Mouse (Mus musculus): ENCODE measurements around the gene Commd3. TPM values are rescaled to one million over a fixed set of nuclear protein-coding genes. Genes with fewer than 3 reads are reported as not detected.

Gene Commd3
- total and polyA plus RNA-seq, 2 experiments from 2014 or later = 137 to 191 TPM

- Histone ChIP-seq H3K4me3 (ENCODE audit: low read length) (peak overlapping the region; percentile 43), H3K36me3 (ENCODE audit: insufficient read depth, low read length) (no peaks in the 10 kb centered on the region), H3K27ac (no peak overlapping the region), H3K27me3 (ENCODE audit: insufficient read depth, low read length) (peaks cover 66% of the 10 kb centered on the region), H3K9me3 (ENCODE audit: low read length) (no peaks in the 10 kb centered on the region), H3K9ac (replicated peaks; ENCODE audit: low read length) (peak overlapping the region; percentile 40; the same call in 1 of the 2 replicates), H3K4me1 (ENCODE audit: insufficient read depth, low read length) (0 out of 2 replicates have a peak, but pooled peaks cover 6% of the 10 kb centered on the region), H3K4me2 (ENCODE audit: low read depth, low read length) (peak overlapping the region; percentile 66)
- under 1% methylated on average over 53 of the region's 58 CpGs for WGBS
- no peak for TF ChIP-seq CTCF (IDR thresholded peaks at IDR 0.05; ENCODE audit: low read depth)
- ATAC-seq (peak; percentile 53), DNase-seq (ENCODE audit: low spot score) (peak; percentile 77)
Measured at GRCm38 (mm10) chr2:18690055-18690691, 18.0 kb downstream of the Commd3 start.

- H3K4me3 ChIP-seq (ENCODE audit: low read length) = peak overlapping the region; percentile 43; the same call in 1 of the 2 replicates
- no peak overlapping the region for H3K27ac ChIP-seq
- no peak overlapping the region for H3K9ac ChIP-seq (replicated peaks; ENCODE audit: low read length)
- ATAC-seq = no peak
- H3K9me3 ChIP-seq (ENCODE audit: low read length) = no peaks in the 10 kb centered on the region
- H3K4me2 ChIP-seq (ENCODE audit: low read depth, low read length) = peak overlapping the region; percentile 66; the same call in 1 of the 2 replicates
- WGBS = 1% methylated on average over 9 of the region's 9 CpGs
- no peak for DNase-seq (ENCODE audit: low spot score)
- no peaks in the 10 kb centered on the region for H3K36me3 ChIP-seq (ENCODE audit: insufficient read depth, low read length)
- no peak for TF ChIP-seq CTCF (IDR thresholded peaks at IDR 0.05; ENCODE audit: low read depth)
- H3K4me1 ChIP-seq (ENCODE audit: insufficient read depth, low read length) = 0 out of 2 replicates have a peak, but pooled peaks cover 6% of the 10 kb centered on the region
- peaks cover 72% of the 10 kb centered on the region for H3K27me3 ChIP-seq (ENCODE audit: insufficient read depth, low read length)
Measured at GRCm38 (mm10) chr2:18690756-18691155, 18.6 kb downstream of the Commd3 start.

- H3K4me2 ChIP-seq (ENCODE audit: low read depth, low read length) = no peak overlapping the region
- H3K4me3 ChIP-seq (ENCODE audit: low read length) = no peak overlapping the region
- H3K4me1 ChIP-seq (ENCODE audit: insufficient read depth, low read length) = 0 out of 2 replicates have a peak, but pooled peaks cover 6% of the 10 kb centered on the region
- H3K36me3 ChIP-seq (ENCODE audit: insufficient read depth, low read length) = no peaks in the 10 kb centered on the region
- H3K27ac ChIP-seq = no peak overlapping the region
- no peak for ATAC-seq
- peaks cover 69% of the 10 kb centered on the region for H3K27me3 ChIP-seq (ENCODE audit: insufficient read depth, low read length)
- H3K9me3 ChIP-seq (ENCODE audit: low read length) = no peaks in the 10 kb centered on the region
- no peak for DNase-seq (ENCODE audit: low spot score)
- no peak for TF ChIP-seq CTCF (IDR thresholded peaks at IDR 0.05; ENCODE audit: low read depth)
- H3K9ac ChIP-seq (replicated peaks; ENCODE audit: low read length) = no peak overlapping the region
Measured at GRCm38 (mm10) chr2:18692031-18692430, 19.8 kb downstream of the Commd3 start.

GRCm38 (mm10) chr2:18692548-18692947 is 20.4 kb downstream of the Commd3 start:
- TF ChIP-seq CTCF (IDR thresholded peaks at IDR 0.05; ENCODE audit: low read depth) = no peak
- Histone ChIP-seq H3K36me3 (ENCODE audit: insufficient read depth, low read length) (no peaks in the 10 kb centered on the region), H3K4me3 (ENCODE audit: low read length) (no peak overlapping the region), H3K27ac (no peak overlapping the region), H3K27me3 (ENCODE audit: insufficient read depth, low read length) (peaks cover 64% of the 10 kb centered on the region), H3K4me1 (ENCODE audit: insufficient read depth, low read length) (0 out of 2 replicates have a peak, but pooled peaks cover 6% of the 10 kb centered on the region), H3K4me2 (ENCODE audit: low read depth, low read length) (no peak overlapping the region), H3K9ac (replicated peaks; ENCODE audit: low read length) (no peak overlapping the region), H3K9me3 (ENCODE audit: low read length) (no peaks in the 10 kb centered on the region)
- DNase-seq (ENCODE audit: low spot score) (no peak), ATAC-seq (no peak)
- WGBS = 4% methylated on average over 1 of the region's 1 CpGs

- ATAC-seq = no peak
- peaks cover 57% of the 10 kb centered on the region for H3K27me3 ChIP-seq (ENCODE audit: insufficient read depth, low read length)
Measured at GRCm38 (mm10) chr2:18693491-18693870, 21.3 kb downstream of the Commd3 start.

GRCm38 (mm10) chr2:18693871-18694610 is 21.9 kb downstream of the Commd3 start, which contains the start of gene Spag6:
Gene Spag6, plus strand, starts transcription at chr2:18694032.
- peak; percentile 67 for DNase-seq (ENCODE audit: low spot score)
- ATAC-seq = peak; percentile 75
- Histone ChIP-seq H3K4me2 (ENCODE audit: low read depth, low read length) (peak within 1 kb of the TSS; percentile 87), H3K9ac (replicated peaks; ENCODE audit: low read length) (peak within 1 kb of the TSS; percentile 66), H3K27me3 (ENCODE audit: insufficient read depth, low read length) (peaks cover 57% of the 10 kb centered on the region), H3K4me3 (ENCODE audit: low read length) (peak within 1 kb of the TSS; percentile 53), H3K4me1 (ENCODE audit: insufficient read depth, low read length) (0 out of 2 replicates have a peak, but pooled peaks cover 6% of the 10 kb centered on the region), H3K9me3 (ENCODE audit: low read length) (no peaks in the 10 kb centered on the region), H3K27ac (peak within 1 kb of the TSS; percentile 68; the same call in 1 of the 2 replicates), H3K36me3 (ENCODE audit: insufficient read depth, low read length) (no peaks in the 10 kb centered on the region)
- TF ChIP-seq CTCF (IDR thresholded peaks at IDR 0.05; ENCODE audit: low read depth) = no peak
- 1% methylated on average over 59 of the region's 61 CpGs for WGBS

More at GRCm38 (mm10) chr2:18693491-18693870, 21.3 kb downstream of the Commd3 start:
- H3K36me3 ChIP-seq (ENCODE audit: insufficient read depth, low read length) = no peaks in the 10 kb centered on the region
- DNase-seq (ENCODE audit: low spot score) = no peak
- 2% methylated on average over 5 of the region's 5 CpGs for WGBS
- no peak overlapping the region for H3K9ac ChIP-seq (replicated peaks; ENCODE audit: low read length)
- H3K9me3 ChIP-seq (ENCODE audit: low read length) = no peaks in the 10 kb centered on the region
- H3K4me3 ChIP-seq (ENCODE audit: low read length) = peak overlapping the region; percentile 53
- H3K4me1 ChIP-seq (ENCODE audit: insufficient read depth, low read length) = 0 out of 2 replicates have a peak, but pooled peaks cover 6% of the 10 kb centered on the region
- TF ChIP-seq CTCF (IDR thresholded peaks at IDR 0.05; ENCODE audit: low read depth) = no peak
- H3K4me2 ChIP-seq (ENCODE audit: low read depth, low read length) = peak overlapping the region; percentile 87
- H3K27ac ChIP-seq = no peak overlapping the region
